Mouse (Mus musculus) left cerebral cortex, adult 2 months (tissue): ENCODE data around the gene Rom1. TPM values are rescaled to one million over a fixed set of nuclear protein-coding genes. Genes with fewer than 3 reads are reported as not detected.
"Not testable (repeated sequence)": the region's sequence is repeated elsewhere in the genome, so short reads cannot be mapped to it uniquely, and the experiment has no call there.

ENCODE experiments used
- DNase-seq, 2 experiments: peaks; one replicate each; pipeline ENCODE4 v3.0.0; 2021 to 2022; ENCODE audit warnings: low spot score in 2 of 2, mixed read lengths in 1 of 2; ENCODE audit errors: extremely low spot score in 1 of 2
- H3K27ac ChIP-seq: fragments of 200-600 bp; 2 replicates; pipeline ENCODE4 v1.8.1; 2022
- H3K4me3 ChIP-seq: fragments of 200-600 bp; 2 replicates; pipeline ENCODE4 v1.8.1; 2022
- CTCF ChIP-seq: fragments of 200-600 bp; IDR thresholded peaks from 2 replicates; pipeline ENCODE4 v1.8.1; 2022; ENCODE audit warnings: antibody characterized with exemption, mild to moderate bottlenecking, moderate library complexity
- intact Hi-C: fragments of 180-260 bp; cut with DNase I; formaldehyde crosslinking; loops from one replicate; pipeline ENCODE4 v1.15.1; 2025
- long read RNA-seq, 2 experiments: library from polyadenylated mRNA; stranded (forward); transcript quantifications; one replicate each; pipeline ENCODE4 v2.0.0; 2021; ENCODE audit warnings: borderline mapping rate in 2 of 2
- total RNA-seq, 2 experiments: library from RNA; stranded (reverse); gene quantifications; 2 replicates each; pipeline ENCODE4 v1.2.3; 2021

Rom1 gene
- total RNA-seq = 1 to 10 TPM; 5.6 to 7.2 TPM
- long read RNA-seq, experiment 1, transcript Rom1-201 (3 exons, 1,517 nt) = major isoform, 5 of 5 reads
- long read RNA-seq, experiment 1, partial matches to known transcripts = 0 of 5 reads
- long read RNA-seq, experiment 1, other reads (novel, unspliced or antisense) = 0 of 5 reads
- long read RNA-seq, experiment 2, partial matches to known transcripts = 0 of 3 reads
- long read RNA-seq, experiment 2, other reads (novel, unspliced or antisense) = 0 of 3 reads

DNA sequence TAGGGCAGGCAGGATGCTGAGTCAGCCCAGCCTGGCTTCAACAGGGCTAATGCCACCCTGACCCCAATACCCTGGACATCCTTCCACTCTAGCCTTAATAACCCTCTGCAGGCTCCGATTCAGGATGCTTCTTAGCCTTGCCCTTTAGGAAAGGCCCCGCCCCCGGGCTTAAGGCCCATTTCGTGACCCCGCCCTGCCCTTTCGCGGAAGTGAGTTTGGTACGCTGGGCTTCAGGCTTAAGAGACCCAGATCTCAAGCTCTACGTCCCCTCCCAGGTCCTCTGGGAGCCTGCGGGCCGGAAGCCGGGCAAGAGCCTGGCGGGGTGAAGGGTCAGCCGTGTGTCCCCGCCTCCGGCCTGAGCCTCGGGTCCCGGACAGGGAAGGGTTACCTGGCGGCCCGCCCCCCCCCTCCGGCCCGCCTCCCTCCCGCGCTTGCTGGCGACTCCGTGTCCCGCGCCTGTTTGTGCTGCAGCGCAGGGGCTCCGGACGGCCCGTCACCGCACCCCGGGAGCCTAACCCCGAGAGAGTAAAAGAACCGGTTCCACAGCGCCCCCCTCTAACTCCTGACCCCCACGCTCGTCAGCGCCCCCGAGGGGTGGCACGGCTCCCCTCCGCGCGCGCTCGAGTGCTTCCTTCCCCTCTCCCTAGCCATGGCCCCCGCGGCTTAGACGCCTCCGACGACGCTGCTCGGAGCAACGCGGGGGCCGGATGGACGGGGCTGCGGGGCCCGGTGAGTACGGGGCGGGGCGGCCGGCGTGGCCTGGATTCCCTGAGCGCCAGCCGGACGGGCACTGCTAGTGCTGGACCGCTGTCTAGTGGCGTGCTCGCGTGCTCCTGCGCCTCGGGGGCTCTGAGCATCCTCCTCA lies at the start of gene Rom1, which contains the start of gene Eml3:
Rom1 (minus strand) TSS at position 133 of the 865 bp plus-strand sequence.
Eml3 (plus strand) TSS at position 329 of the 865 bp plus-strand sequence.
- Histone ChIP-seq H3K27ac (peak within 1 kb of the TSS; percentile 73), H3K4me3 (peak within 1 kb of the TSS; percentile 49)
- TF ChIP-seq CTCF = peak; percentile 33
- intact Hi-C loops = no loop called here
- peak; percentile 55 to 61 for DNase-seq

DNA sequence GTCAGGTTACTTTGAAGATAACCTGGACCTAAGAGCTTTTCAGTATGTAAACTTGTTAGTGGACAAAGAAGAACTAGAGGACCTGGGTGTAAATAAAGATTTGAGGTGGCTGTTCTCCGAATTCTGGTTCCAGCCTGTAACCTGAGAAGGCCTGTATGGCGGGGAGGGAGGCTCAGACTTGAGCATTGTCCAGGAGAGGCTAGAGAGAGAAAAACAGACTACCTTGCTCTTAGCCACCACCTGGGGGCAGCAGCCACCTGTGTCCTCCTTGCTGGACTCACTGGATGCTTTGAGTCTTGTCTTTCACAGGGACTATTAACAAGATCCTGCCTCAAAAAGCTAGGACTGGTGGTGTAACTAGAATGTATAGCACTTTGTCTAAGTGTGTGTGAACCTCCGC lies 47.4 kb upstream of the Rom1 start:
- peak; percentile 70 for TF ChIP-seq CTCF
- intact Hi-C loops = loop anchor here (2.0 kb wide), 1 partner anchor 132 kb away; no protein-coding TSS in a partner anchor
- Histone ChIP-seq H3K4me3 (no peak overlapping the region), H3K27ac (no peak overlapping the region)
- no peak for DNase-seq

DNA sequence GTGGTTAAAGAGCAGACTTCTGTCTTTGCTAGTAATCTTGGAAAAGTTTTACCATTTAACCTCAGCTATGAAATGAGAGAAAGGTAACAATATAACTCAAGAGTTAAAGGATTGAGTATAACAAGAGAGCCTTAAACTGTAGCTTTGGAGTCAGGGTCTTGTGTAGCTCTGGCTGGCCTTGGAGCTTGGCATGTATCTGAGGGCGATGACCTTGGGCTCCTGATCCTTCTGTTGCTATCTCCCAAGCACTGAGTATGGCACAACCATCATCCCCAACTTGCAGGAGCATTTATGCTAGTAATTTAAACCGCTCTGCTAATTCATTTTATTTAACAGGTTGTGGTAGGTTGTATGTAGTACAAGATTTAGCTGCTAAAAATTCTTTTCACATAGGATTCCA lies 46.3 kb upstream of the Rom1 start:
- intact Hi-C loops = loop anchor here (1.0 kb wide), 1 partner anchor 107 kb away; no protein-coding TSS in a partner anchor
- H3K4me3 ChIP-seq = no peak overlapping the region
- H3K27ac ChIP-seq = no peak overlapping the region
- DNase-seq = no peak
- no peak for TF ChIP-seq CTCF

DNA sequence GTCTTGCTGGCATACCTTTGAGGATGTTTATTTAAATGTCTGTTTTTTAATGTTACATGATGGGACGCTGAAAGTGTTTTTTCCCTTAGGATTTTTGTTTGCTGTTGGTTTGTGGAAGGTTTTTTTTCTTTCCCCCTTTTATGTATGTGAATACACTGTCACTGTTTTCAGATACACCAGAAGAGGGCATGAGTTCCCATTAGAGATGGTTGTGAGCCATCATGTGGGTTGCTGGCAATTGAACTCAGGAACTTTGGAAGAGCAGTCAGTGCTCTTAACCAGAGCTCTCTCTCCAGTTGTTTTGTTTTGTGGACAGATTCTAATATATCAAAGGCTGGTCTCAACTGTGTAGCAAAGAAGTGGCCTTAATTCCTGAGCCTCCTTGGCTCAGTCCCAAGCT lies 45.5 kb upstream of the Rom1 start:
- DNase-seq = no peak
- no peak overlapping the region for H3K4me3 ChIP-seq
- no peak; the same call in 1 of the 2 replicates for TF ChIP-seq CTCF
- H3K27ac ChIP-seq = no peak overlapping the region
- intact Hi-C loops = loop anchor here (1.0 kb wide), 1 partner anchor 108 kb away; no protein-coding TSS in a partner anchor

DNA sequence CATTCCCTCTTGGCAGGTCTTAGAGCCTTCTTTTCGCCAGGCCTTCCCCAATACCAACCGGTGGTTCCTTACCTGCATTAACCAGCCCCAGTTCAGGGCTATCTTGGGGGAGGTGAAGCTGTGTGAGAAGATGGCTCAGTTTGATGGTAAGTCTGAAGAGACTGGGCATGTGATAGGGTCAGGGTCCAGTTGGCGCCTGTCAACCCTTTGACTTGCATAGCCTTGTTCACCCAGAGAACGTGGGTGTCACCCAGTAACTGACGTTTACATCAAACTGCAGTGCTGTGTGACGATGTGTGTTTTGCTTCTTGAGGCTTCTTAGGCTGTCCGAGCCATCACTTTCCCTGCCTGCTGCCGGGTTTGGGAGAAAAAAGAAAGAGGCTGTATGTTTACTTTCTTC lies 43.3 kb upstream of the Rom1 start:
- H3K27ac ChIP-seq, H3K4me3 ChIP-seq, intact Hi-C loops, DNase-seq: not testable (repeated sequence)

DNA sequence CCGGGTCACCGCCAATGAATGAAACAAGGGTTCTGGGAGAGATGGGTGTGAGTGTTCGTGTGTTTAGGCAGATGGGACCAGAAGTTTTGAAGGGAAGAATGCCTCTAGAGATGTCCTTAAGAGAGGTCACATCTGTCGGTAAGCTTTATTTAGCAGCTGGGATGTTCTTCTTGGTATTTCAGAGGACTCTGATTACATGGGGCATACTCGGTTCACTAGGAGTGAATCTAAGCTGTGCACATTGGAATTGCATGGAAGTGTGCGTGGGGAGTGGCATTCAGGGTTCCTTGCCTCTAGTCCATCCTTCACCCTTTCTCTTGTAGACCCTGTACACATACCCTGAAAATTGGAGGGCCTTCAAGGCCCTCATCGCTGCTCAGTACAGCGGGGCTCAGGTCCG lies 38.7 kb upstream of the Rom1 start:
- intact Hi-C loops = no loop called here
- Histone ChIP-seq H3K27ac (peak overlapping the region; percentile 80), H3K4me3 (peak overlapping the region; percentile 80)
- TF ChIP-seq CTCF = no peak
- DNase-seq = no peak

DNA sequence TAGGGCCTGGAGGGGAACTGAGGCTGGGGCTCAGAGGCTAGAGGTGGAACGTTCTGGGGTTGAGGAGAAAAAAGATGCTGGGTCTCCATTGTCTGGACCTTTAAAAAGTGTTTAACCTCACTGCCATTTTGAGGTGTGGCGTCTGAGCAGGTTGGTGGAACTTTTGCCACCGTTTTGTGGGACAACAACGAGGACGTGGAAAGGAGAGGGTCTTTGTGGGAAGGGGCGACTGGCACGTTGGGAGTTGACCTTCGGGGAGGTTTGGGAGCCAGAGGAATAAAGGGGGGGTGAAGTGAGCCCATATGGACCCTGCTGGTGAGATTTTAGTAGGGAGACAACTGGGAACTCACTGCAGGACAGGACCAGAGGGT lies 38.2 kb upstream of the Rom1 start:
- intact Hi-C loops = no loop called here
- Histone ChIP-seq H3K4me3 (peak overlapping the region; percentile 80), H3K27ac (peak overlapping the region; percentile 80)
- TF ChIP-seq CTCF = no peak
- DNase-seq = no peak

DNA sequence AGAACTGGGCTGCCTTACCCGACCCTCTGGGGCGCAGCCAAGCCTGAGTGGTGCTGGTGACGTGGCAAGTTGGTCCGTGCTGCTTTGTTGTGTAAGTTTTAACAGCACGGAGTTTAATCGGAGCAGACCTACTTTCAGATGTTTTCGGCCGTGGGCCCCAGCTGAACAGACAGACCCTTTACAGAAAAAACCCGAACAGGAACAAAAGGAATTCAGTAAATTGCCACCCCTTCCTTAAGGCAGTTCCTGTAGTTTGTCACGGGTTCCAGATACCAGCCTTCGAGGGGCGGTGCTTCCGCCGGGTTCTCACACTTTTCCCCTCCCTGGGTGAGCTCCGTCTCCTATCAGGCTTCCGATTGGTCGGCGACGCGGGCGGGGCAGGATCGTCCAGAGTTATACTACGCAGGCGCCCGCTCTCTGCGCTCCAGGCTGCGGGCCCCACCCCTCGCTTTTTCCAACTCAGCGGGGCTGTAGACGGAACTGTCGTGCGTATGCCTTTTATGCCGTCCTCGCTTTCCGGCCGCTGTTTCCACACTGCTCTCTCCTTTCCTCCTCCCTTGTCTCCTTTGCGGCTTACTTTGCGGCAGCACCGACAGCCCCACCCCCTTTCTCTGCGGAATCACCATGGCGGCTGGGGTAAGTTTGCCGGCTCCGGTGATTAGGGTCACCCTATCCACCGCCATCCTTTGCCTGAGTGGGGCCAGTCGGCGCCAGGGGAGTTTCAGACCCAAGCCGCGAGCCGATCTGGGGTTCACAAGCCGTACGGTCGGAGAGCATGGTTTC lies 37.6 kb upstream of the Rom1 start, which contains the start of gene Eef1g:
Eef1g (plus strand) TSS at position 452 of the 783 bp plus-strand sequence.
- peak within 1 kb of the TSS; percentile 80 for H3K4me3 ChIP-seq
- no peak for TF ChIP-seq CTCF
- peak; percentile 98 to 100 for DNase-seq
- H3K27ac ChIP-seq = peak within 1 kb of the TSS; percentile 91
- intact Hi-C loops = loop anchor here (1.0 kb wide), 1 partner anchor 13 kb away; the partner anchor contains the start of gene Tut1

DNA sequence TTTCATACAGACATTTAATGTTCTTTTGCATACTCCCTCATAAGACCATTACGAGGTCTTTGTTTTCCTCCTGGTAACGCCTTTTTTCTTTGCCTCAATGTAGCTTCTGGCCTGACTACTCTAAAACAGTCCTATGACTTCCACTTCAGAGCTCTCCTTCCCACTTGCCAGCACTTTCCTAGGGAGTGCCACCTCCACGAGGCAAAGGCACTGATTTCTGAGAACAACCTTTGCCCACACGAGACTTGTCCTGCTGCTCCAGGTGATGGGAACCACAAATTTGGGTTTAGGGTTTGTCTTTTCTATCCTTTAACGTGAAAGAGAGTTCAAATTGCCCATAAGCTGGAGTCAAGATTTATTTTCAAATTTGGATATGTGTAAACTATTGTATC lies 37.0 kb upstream of the Rom1 start:
- TF ChIP-seq CTCF = no peak
- Histone ChIP-seq H3K4me3 (peak overlapping the region; percentile 80), H3K27ac (peak overlapping the region; percentile 91)
- intact Hi-C loops = loop anchor here (1.0 kb wide), 1 partner anchor 13 kb away; the partner anchor contains the start of gene Tut1
- DNase-seq = no peak

DNA sequence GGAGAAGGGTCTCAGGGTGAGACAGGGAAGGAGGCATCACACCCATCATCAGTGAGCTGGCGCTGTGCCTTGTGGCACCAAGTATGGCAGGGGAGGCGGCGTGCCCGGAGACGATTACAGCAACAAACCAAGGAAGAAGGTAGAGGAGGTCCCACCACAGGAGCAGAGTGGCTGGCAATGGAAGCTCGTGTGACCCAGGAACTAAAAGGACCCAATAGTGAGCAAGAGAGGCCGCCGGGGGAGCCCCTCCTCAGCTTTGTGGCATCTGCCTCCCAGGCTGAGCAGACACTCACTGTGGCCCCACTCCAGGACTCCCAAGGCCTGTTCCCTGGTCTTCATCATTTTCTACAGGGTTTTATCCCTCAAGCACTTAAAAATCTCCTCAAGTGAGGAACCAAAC lies 36.6 kb upstream of the Rom1 start:
- Histone ChIP-seq H3K27ac (peak overlapping the region; percentile 91), H3K4me3 (peak overlapping the region; percentile 80)
- intact Hi-C loops = loop anchor here (1.0 kb wide), 1 partner anchor 12 kb away; the partner anchor contains the start of gene Tut1
- no peak for DNase-seq
- no peak for TF ChIP-seq CTCF

DNA sequence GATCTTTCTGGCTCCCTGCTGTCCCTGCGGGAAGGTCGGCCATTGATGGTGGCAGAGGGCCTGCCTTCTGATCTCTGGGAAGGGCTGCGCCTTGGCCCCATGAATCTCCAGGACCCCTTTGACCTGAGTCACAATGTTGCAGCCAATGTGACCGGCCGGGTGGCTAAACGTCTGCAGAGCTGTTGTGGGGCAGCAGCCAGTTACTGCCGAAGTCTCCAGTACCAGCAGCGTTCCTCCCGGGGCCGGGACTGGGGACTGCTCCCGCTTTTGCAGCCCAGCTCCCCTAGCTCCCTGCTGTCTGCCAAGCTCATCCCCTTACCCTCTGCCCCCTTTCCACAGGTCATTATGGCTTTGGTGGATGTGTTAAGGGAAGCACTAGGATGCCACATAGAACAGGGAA lies 35.9 kb upstream of the Rom1 start:
- no peak overlapping the region for H3K4me3 ChIP-seq
- no peak overlapping the region for H3K27ac ChIP-seq
- intact Hi-C loops = no loop called here
- DNase-seq = no peak
- no peak for TF ChIP-seq CTCF
